Mouse (Mus musculus): Measurements from ENCODE around the gene Nelfb.

Gene Nelfb

DNA sequence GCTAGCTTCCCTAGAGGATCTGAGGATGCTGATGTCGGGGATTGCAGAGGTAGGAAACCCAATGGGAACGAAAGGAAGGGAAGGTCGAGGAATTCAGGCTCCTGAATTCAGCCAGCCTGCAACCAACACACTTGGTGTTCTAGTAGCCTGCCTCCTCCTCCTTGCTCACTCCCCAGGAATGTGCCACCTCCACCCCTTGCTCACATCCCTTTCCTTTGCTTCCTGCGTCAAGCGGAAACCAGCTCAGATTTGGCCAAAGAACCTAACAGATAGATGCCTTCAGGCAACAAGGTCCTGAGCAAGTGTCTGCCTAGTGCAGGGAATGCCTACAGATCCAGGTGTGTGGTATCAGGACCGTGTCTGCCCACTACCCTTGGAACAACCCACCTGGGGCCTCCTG lies 34.7 kb downstream of the Nelfb start:
- no peak for DNase-seq (ENCODE audit: low read depth, low spot score)

DNA sequence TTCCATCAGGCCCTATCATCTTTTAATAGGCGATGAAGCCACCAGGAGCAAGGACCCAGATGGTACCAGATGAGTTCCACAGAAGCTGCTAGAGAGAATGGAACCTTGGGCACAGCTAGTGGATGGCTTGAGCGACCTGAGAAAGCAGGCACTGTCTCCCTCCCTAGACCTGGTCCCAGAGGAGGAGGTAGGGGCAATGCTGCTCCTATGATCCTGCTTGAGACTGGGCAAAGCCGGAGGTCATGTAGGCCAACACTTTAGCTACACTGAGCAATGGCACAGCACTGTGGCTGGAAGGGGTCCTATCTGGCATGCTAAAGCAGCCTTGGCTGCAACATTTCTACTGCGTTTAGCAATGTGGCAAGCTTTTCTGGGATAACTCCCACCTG lies 35.6 kb downstream of the Nelfb start:
- no peak for DNase-seq (ENCODE audit: low read depth, low spot score)

GRCm38 (mm10) chr2:25174866-25175689 lies 36.2 kb downstream of the Nelfb start:
- no peak for DNase-seq (ENCODE audit: low read depth, low spot score)

DNA sequence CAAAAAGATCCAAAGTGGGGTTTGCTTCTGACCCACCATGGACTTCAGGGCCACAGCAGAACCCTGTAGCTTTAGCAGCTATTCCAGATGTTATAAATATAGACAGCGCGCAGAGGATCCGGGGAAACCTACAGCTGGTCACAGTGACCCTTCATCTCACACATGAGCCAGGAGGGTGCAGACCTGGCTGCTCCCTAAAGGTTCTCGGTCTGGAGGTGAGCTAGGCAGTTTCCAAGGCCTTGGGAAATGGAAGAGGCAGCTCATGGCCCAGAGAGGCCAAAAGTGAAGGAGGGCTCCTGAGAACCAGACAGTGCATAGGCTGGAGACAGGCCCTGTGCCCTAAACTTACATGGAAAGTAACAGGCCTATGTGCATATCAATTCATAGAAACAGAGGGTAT lies 37.5 kb downstream of the Nelfb start:
- DNase-seq (ENCODE audit: low read depth, low spot score): no peak

GRCm38 (mm10) chr2:25172629-25173028 lies 38.7 kb downstream of the Nelfb start:
- DNase-seq (ENCODE audit: low read depth, low spot score): no peak

DNA sequence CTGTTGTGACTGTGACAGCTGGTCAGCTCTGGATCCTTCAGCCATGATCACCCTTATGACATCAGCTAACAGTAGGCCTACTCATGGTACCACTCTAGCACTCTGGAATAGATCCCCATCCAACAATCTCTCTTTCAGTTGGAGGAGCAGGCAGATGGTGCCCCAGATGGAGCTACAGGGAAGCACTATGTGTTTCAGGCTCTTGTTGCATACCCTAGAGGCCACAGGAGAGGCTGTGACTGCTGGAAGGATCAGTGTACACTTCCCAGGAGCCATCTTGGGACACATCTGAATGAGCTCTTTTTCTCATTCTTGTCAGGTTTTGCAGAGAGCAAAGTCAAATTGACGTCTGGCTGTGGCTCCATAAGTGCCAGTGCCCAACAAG lies 39.5 kb downstream of the Nelfb start:
- no peak for DNase-seq (ENCODE audit: low read depth, low spot score)

DNA sequence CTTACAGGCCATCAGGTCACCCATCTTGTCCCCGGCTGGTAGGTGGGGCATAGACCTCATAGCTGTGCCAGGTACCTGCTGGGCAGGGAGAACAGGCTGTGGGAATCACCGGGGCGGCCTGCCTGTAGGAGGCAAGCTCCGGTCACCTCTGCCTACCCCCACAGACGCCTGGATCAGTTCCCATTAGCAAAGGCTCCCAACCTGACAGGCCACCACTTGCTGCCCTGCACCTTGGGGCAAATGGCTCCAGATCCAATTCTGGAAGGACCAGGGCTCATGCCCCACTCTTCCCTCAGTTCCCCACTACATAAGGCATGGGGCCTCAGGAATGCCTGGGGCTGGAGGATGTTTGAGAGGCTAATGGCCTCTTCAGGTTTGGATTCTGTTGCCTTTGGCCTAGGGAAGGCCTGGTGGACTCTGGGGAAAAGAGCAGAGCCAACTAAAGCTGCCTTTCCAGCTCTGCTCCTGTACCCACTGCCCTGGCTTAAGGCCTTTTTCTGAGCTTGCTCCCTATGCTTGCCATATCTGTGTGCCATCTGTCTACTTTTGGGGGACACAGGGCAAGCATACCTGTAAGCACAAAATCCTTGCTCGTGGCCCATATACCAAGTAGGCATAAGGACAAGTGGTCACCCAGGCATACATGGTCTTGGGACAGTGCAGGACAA lies 40.1 kb downstream of the Nelfb start:
- DNase-seq (ENCODE audit: low read depth, low spot score): no peak

DNA sequence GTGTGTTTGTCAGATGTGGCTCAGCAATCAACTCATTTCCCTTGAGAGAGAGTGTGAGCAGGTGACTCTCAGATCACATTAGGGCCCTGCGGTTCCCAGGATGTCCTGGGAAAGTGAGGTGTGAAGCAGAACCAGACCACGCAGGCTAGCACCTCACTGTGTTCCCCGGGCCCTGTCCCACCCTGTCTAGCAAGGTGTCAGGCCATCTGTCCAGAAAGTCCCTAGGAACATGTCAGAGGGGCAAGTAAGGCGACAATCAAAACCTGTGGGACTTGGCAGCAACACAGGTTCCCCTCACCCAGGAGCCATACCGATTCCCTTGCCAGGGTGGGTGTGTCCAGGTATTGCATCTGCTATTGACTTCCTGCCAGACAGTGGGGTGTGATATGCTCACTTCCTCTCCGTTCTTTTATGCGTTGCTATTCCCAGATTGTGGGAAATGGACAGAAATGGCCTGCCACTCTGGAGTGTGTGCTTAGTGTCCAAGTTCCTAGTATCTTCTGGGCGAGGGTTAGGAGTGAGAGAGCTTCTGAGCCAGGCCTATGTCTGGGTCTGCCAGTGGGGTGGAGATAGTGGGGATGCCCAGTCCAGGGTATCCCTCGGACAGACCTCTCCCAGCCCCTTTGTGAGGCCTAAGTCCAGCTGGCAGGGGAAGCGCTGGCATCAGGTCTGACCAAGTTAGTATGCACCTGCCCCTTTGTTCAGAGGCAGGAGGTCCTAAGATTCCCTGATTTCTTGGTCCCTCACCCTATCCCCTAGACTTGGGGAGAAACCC lies 40.8 kb downstream of the Nelfb start:
- DNase-seq (ENCODE audit: low read depth, low spot score): peak; percentile 43

DNA sequence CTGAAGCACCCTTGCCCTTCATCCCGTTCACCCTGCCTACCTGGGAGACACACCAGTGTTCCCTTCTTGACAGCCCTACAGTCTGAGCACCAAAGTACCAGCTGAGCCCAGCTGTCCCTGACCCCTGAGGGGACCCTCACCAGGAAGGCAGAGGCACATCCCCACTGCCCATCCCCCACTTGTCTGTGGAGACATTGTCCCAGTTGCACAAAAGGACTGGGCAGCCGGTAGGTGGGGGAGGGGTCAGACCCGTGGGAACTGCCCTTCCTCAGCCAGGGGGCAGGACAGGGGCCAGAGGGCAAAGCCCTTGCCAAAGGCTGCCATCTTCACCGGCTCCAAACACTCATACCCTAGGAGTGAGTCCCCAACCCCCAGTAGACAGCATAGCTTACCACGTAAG lies 41.5 kb downstream of the Nelfb start:
- no peak for DNase-seq (ENCODE audit: low read depth, low spot score)

DNA sequence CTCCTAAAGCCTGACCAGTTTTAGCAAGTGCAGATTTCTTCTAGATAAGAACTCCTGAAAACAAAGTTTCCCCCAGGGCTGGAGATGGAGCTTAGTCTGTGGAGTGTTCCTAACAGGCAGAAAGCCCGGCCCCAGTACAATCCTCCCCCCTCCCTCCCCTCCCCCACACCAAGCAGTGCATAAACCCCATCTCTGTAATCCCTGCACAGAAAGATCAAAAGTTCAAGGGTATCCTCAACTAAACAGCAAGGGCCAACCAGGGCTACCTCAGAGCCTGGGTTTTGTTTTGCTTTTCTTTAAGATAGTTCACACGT lies 42.7 kb downstream of the Nelfb start:
- DNase-seq (ENCODE audit: low read depth, low spot score): no peak

GRCm38 (mm10) chr2:25167919-25168664 lies 43.2 kb downstream of the Nelfb start:
- peak; percentile 54 for DNase-seq (ENCODE audit: low read depth, low spot score)

DNA sequence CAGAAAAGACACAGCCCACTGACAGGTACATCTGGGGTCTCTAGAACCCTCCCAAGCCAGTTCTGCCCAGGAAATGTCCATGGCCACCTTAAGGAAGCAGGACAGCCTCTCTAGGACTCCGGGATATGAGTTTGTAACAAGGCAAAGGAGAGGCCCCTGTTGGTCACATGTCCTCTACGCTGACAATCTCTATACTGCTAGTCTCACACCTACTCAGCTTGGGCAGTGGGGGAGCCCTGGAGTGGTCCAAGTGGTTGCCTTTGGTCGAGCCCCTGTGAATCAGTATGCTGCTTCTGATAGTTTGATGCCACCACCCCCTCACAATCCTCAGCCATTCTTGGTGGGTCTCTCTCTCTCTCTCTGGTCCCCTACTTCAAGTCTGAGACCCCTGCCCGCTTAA lies 43.8 kb downstream of the Nelfb start:
- no peak for DNase-seq (ENCODE audit: low read depth, low spot score)

- peak; percentile 70 for DNase-seq (ENCODE audit: low read depth, low spot score)
These were observed 53.6 kb downstream of the Nelfb start for GRCm38 (mm10) chr2:25157655-25158054.

GRCm38 (mm10) chr2:25156990-25157389 lies 54.3 kb downstream of the Nelfb start:
- peak; percentile 37 for DNase-seq (ENCODE audit: low read depth, low spot score)

DNA sequence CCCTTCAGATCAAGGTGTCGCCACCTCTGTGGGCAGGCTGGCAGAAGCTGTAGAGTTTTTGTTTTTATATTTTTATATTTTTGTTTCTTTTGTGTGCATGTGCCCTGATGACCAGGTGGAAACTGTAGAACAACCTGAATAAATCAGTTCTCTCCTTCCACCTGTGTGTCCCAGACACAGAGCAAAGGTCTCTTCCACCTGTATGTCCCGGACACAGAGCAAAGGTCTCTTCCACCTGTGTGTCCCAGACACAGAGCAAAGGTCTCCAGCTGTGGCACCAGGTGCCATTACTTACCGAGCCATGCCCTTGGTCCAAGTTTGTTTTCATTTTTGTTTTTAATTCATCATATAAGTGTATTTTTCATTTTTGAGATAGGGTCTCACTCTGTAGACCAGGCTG lies 55.1 kb downstream of the Nelfb start:
- no peak for DNase-seq (ENCODE audit: low read depth, low spot score)

- no peak for DNase-seq (ENCODE audit: low read depth, low spot score)
These were observed 59.9 kb downstream of the Nelfb start for GRCm38 (mm10) chr2:25151280-25151956.

All from CD4-positive helper T cell, adult 2 months (primary cell).